Mouse (Mus musculus): Measurements from ENCODE around the gene Ppara.

GRCm38 (mm10) chr15:85809091-85809490 lies 74.3 kb downstream of the Ppara start:
- TF ChIP-seq CTCF (IDR thresholded peaks at IDR 0.05; ENCODE audit: low read depth) (no peak), EP300 (IDR thresholded peaks at IDR 0.05; ENCODE audit: low read depth) (no peak)

Data from heart, postnatal 0 days (tissue).